Mouse (Mus musculus) ES-E14 (cell line): ENCODE measurements around the gene Lrrc8d. TPM values are rescaled to one million over a fixed set of nuclear protein-coding genes. Genes with fewer than 3 reads are reported as not detected.

Experiments
- DNase-seq: peaks from one replicate; pipeline ENCODE4 v3.0.0-alpha.2; 2013; ENCODE audit warnings: low read depth, low spot score
- H3K27ac ChIP-seq: 2 replicates; pipeline ENCODE4 v1.5.1; 2012; ENCODE audit warnings: low read depth, mild to moderate bottlenecking, low read length, moderate library complexity, mixed read lengths; ENCODE audit not compliant: poor library complexity, insufficient read depth, severe bottlenecking
- H3K36me3 ChIP-seq: 2 replicates; pipeline ENCODE4 v1.6.1; 2012; ENCODE audit warnings: mild to moderate bottlenecking, low read length, moderate library complexity, mixed read lengths; ENCODE audit not compliant: control insufficient read depth, poor library complexity, insufficient read depth, severe bottlenecking
- H3K4me1 ChIP-seq, 2 experiments: fragments of 150-350 bp in 1 of 2; sonication (generic) in 1 of 2; 2 replicates each; pipeline ENCODE4 v1.6.1; 2012; ENCODE audit warnings: low read length in 2 of 2, mild to moderate bottlenecking in 1 of 2, mixed read lengths in 1 of 2; ENCODE audit not compliant: control insufficient read depth in 2 of 2, insufficient read depth in 2 of 2, poor library complexity in 1 of 2
- H3K4me3 ChIP-seq, 2 experiments: fragments of 150-350 bp in 1 of 2; sonication (generic) in 1 of 2; 2 replicates each; pipeline ENCODE4 v1.5.1; 2012; ENCODE audit warnings: low read length in 2 of 2, low read depth in 1 of 2, mild to moderate bottlenecking in 1 of 2, mixed read lengths in 1 of 2; ENCODE audit not compliant: insufficient read depth in 1 of 2, poor library complexity in 1 of 2, severe bottlenecking in 1 of 2
- H3K9ac ChIP-seq: 2 replicates; pipeline ENCODE4 v1.6.1; 2012; ENCODE audit warnings: low read depth, mild to moderate bottlenecking, low read length, mixed read lengths; ENCODE audit not compliant: poor library complexity, insufficient read depth, severe bottlenecking
- H3K9me3 ChIP-seq: fragments of 150-350 bp; sonication (generic); 2 replicates; pipeline ENCODE4 v1.6.1; 2012; ENCODE audit warnings: low read depth, mild to moderate bottlenecking, low read length; ENCODE audit not compliant: control insufficient read depth, insufficient read depth
- CHD2 ChIP-seq: IDR thresholded peaks from 2 replicates; pipeline ENCODE4 v1.6.1; 2014; ENCODE audit warnings: mild to moderate bottlenecking, low read depth, low read length, inconsistent platforms
- HCFC1 ChIP-seq: IDR thresholded peaks from 2 replicates; pipeline ENCODE4 v1.6.1; 2012; ENCODE audit warnings: low read length, inconsistent platforms, borderline replicate concordance; ENCODE audit not compliant: insufficient read depth
- MAFK ChIP-seq: IDR thresholded peaks from 2 replicates; pipeline ENCODE4 v1.6.1; 2014; ENCODE audit warnings: mild to moderate bottlenecking, low read depth, low read length, inconsistent platforms; ENCODE audit not compliant: insufficient read depth
- ZC3H11A ChIP-seq: IDR thresholded peaks from 2 replicates; pipeline ENCODE4 v1.6.1; 2012; ENCODE audit warnings: low read depth, mild to moderate bottlenecking, inconsistent platforms, low read length, borderline replicate concordance
- ZNF384 ChIP-seq: IDR thresholded peaks from 2 replicates; pipeline ENCODE4 v1.6.1; 2012; ENCODE audit warnings: low read depth, low read length, inconsistent platforms
- in situ Hi-C, 2 experiments: fragments of 600-800 bp; cut with MboI; formaldehyde crosslinking; loops; one replicate each; pipeline ENCODE4 v1.15.1; 2025; ENCODE audit warnings: low sequenced_read_pairs in 2 of 2, inconsistent platforms in 1 of 2; ENCODE audit not compliant: unreplicated experiment in 2 of 2
- total RNA-seq: library from RNA; depleted of rRNA; stranded (reverse); fragments of 300-350 nt; gene quantifications from 2 replicates; pipeline ENCODE4 v1.2.3, GENCODE M21; 2012

Lrrc8d gene
- total RNA-seq, 1 experiment: 23.2 TPM

DNA sequence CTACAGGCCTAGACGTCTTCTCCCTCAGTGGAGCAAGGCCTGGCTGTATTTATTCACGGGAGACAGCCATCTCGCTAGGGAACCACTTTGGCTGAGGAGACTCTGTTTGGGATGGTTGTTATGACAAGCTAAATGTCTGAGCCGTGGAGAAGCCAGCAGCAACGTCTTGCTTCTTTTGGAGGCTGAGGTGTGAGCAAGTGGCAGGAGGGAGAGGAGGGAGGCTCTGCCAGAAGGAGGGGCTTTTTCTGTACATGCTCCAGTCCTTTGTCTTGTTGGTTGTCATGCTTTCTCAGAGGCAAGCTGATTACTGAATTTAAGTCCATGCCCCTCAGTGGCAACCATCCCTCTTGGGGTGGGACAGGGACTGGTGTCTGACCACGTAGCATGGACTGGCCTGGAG, 33.5 kb downstream of the Lrrc8d start:
- Histone ChIP-seq H3K4me1 (no peaks in the 10 kb centered on the region; a peak in 1 of 4 replicates), H3K9me3 (peaks cover 16% of the 10 kb centered on the region), H3K4me3 (no peak overlapping the region), H3K27ac (no peak overlapping the region), H3K9ac (no peak overlapping the region), H3K36me3 (peaks cover 48% of the 10 kb centered on the region)
- TF ChIP-seq ZC3H11A (no peak), ZNF384 (no peak), HCFC1 (no peak), CHD2 (no peak), MAFK (no peak)
- in situ Hi-C loops: no loop called here
- no peak for DNase-seq

DNA sequence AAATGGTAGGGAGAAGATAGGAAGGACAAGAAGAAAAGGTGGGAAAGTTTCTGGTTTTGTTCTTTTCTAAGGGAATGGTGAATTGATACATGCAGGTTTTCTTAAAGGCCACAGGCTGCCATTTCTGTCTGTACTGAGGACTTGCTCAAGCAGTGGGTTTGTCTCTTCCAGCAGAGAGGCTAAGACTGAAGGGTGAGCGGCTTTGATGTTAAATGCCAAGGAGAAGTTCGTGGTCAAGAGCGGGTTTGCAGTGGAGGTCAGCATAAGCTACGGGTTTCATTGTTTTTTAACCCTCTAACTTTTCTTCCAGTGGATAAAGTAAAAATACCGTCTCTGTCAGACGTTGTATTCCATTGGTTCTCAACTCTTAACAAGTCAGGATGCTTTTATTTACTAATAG, 36.6 kb downstream of the Lrrc8d start:
- Histone ChIP-seq H3K9me3 (no peaks in the 10 kb centered on the region), H3K9ac (no peak overlapping the region), H3K36me3 (peaks cover 37% of the 10 kb centered on the region; the same call in 1 of the 2 replicates), H3K27ac (no peak overlapping the region), H3K4me3 (no peak overlapping the region), H3K4me1 (no peaks in the 10 kb centered on the region; a peak in 1 of 4 replicates)
- DNase-seq: no peak
- TF ChIP-seq MAFK: no peak
- TF ChIP-seq HCFC1: no peak
- TF ChIP-seq CHD2: no peak
- TF ChIP-seq ZC3H11A: no peak
- TF ChIP-seq ZNF384: no peak
- in situ Hi-C loops: no loop called here

- peaks cover 35% of the 10 kb centered on the region; the same call in 1 of the 2 replicates for H3K36me3 ChIP-seq
- no peak overlapping the region for H3K9ac ChIP-seq
- H3K27ac ChIP-seq: no peak overlapping the region; the same call in 1 of the 2 replicates
- H3K9me3 ChIP-seq: no peaks in the 10 kb centered on the region
- H3K4me3 ChIP-seq: no peak overlapping the region
- DNase-seq: no peak
- H3K4me1 ChIP-seq: no peaks in the 10 kb centered on the region; a peak in 1 of 4 replicates
- TF ChIP-seq CHD2 (no peak), ZNF384 (no peak), MAFK (no peak), HCFC1 (no peak), ZC3H11A (no peak)
- in situ Hi-C loops: no loop called here
Observed at GRCm38 (mm10) chr5:105737145-105737544, 37.4 kb downstream of the Lrrc8d start.

GRCm38 (mm10) chr5:105740437-105740836, 40.7 kb downstream of the Lrrc8d start:
- Histone ChIP-seq H3K36me3 (peaks cover 19% of the 10 kb centered on the region; the same call in 1 of the 2 replicates), H3K4me3 (no peak overlapping the region), H3K27ac (no peak overlapping the region), H3K9me3 (no peaks in the 10 kb centered on the region), H3K4me1 (peaks cover 0 to 8% of the 10 kb centered on the region in 2 experiments; a peak in 1 of 4 replicates), H3K9ac (no peak overlapping the region)
- in situ Hi-C loops: no loop called here
- TF ChIP-seq CHD2 (no peak), ZNF384 (no peak), HCFC1 (no peak), MAFK (no peak), ZC3H11A (no peak)
- no peak for DNase-seq

- peaks cover 0 to 8% of the 10 kb centered on the region in 2 experiments; a peak in 1 of 4 replicates for H3K4me1 ChIP-seq
- H3K9me3 ChIP-seq: no peaks in the 10 kb centered on the region
- H3K27ac ChIP-seq: no peak overlapping the region
- no peak overlapping the region for H3K9ac ChIP-seq
- TF ChIP-seq CHD2 (no peak), ZC3H11A (no peak), MAFK (no peak), ZNF384 (no peak), HCFC1 (no peak)
- H3K4me3 ChIP-seq: no peak overlapping the region
- peaks cover 13% of the 10 kb centered on the region; the same call in 1 of the 2 replicates for H3K36me3 ChIP-seq
- no peak for DNase-seq
- in situ Hi-C loops: no loop called here
Observed at GRCm38 (mm10) chr5:105742641-105743040, 42.9 kb downstream of the Lrrc8d start.
